Mouse (Mus musculus) layer of hippocampus, adult 18-20 months (tissue): ENCODE measurements around the gene Gm42421. TPM values are rescaled to one million over a fixed set of nuclear protein-coding genes. Genes with fewer than 3 reads are reported as not detected.

Source experiments
- DNase-seq, 2 experiments: peaks; one replicate each; pipeline ENCODE4 v3.0.0; 2022; ENCODE audit warnings: low spot score in 2 of 2
- total RNA-seq, 2 experiments: library from RNA; stranded (reverse); gene quantifications; 2 replicates each; pipeline ENCODE4 v1.2.3; 2021

Gene Gm42421
- total RNA-seq, 2 experiments from 2014 or later: 1.6 TPM

DNA sequence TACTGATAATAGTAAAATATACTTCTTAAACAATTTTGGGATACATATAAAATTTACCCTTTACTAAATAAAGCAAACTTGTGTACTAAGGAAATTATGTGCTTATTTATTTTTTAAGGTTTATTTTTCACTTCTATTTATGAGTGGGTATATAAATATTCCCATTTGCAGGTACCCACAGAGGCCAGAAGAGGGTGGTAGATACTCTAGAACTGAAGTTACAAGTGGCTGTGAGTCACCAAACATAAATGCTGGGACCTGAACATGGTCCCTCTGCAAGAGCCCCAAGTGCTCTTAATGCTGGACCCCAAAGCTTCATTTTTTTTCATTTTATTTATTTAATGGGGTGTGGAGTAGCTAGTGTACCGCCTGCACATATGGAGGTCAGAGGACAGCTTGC, 5.9 kb downstream of the Gm42421 start:
- DNase-seq: no peak

DNA sequence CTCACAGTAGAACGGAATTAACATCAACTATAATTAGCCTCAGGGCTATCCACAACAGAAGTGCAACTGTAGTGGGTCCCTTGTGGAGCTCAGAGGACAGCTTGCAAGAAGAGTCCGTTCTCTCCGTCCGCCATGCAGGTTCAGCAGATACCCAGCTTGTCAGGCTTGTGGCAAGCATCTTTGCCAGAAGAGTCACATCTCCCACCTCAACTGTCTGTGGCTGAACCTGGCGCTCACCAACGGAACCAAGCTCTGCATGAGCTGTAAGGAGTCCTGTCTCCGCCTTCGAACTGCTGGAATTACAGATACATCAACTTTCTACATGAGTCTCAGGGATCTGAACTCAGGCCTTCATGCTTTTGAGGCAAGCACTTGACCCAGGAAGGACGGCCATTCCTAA, 8.2 kb downstream of the Gm42421 start:
- DNase-seq: no peak

- DNase-seq: no peak
Observed at GRCm38 (mm10) chr5:143941588-143941987, 13.6 kb downstream of the Gm42421 start.

DNA sequence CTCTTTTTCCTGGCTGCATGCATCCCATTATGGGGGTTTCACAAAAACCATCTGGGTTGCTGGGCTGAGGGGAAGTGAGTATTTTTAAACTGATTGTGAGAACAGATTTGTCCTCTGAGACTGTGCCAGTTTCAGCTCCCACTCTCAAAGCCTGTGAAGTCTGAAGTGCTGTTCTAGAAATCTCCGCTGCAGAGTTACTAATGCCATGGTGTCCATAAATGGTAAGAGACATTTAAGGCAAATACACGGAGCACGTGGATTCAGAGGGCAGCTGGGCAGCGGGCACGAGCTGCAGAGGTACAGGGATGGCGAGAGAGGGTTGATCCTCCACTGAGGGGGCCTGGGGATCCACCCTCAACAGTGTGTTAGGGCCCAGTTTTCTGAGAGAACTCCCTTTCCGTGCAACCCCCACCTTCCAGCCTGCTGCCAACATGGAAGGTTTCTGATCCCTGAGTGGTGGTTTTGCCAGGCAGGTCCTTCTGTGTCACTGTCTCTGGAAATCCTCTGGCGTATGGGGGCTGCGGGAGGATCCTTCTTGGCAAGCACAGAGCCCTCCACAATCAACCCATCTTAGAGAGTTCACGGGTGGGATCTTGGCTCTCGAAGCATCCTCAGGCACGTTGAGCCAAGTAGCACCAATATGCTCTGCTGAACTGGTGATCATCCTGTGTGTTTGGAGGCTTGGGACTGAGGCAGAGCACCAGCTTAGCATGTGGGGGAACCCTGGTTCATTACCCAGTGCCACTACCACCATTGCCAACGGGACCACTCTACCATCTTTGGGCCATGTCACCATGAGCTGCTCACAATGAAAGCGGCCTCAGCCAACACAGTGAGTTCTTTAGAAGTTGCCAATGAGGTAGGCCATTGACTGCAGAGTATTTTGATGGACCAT, 15.5 kb downstream of the Gm42421 start:
- DNase-seq: peak; percentile 87 to 93

GRCm38 (mm10) chr5:143948361-143948760, 20.4 kb downstream of the Gm42421 start:
- DNase-seq: no peak

GRCm38 (mm10) chr5:143950016-143950415, 22.0 kb downstream of the Gm42421 start:
- DNase-seq: no peak

DNA sequence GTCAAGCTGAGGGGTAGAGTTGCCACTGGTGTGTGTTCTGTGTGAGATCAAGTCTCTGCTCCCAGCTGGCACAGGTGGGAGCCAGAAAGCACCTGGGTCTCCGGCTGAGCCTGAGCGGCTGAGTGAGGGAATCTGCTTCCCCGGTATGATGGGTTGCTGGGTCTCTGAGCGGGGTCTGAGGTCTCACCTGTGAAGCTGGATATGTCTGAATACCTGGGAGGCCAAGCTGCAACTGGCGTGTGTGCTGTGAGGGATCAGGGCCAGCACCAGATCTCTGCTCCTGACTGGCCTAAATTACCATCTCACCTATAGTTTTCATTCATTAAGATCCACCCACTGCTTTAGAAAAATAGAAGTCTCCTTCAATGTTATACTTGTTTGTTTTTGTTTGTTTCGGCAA, 29.1 kb downstream of the Gm42421 start:
- DNase-seq: no peak

DNA sequence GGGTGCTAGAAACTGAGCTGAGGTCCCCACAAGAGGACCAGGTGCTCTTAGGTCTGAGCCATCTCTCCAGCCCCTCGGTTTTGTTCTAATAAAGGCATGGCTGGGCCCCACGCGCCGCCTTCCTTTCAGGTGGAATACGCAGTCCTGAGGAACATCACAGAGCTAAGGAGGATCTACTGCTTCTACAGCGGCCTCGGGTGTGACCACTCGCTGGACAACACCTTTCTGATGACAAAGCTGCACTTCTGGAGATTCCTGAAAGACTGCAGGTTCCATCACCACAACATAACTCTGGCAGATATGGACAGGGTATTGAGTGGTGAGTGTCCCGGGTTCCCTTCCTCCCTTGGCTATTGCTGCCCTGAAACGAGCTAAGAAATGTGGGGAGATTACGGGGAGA, 31.6 kb downstream of the Gm42421 start:
- no peak for DNase-seq

- no peak for DNase-seq
Observed at GRCm38 (mm10) chr5:143961176-143961575, 33.2 kb downstream of the Gm42421 start.

DNA sequence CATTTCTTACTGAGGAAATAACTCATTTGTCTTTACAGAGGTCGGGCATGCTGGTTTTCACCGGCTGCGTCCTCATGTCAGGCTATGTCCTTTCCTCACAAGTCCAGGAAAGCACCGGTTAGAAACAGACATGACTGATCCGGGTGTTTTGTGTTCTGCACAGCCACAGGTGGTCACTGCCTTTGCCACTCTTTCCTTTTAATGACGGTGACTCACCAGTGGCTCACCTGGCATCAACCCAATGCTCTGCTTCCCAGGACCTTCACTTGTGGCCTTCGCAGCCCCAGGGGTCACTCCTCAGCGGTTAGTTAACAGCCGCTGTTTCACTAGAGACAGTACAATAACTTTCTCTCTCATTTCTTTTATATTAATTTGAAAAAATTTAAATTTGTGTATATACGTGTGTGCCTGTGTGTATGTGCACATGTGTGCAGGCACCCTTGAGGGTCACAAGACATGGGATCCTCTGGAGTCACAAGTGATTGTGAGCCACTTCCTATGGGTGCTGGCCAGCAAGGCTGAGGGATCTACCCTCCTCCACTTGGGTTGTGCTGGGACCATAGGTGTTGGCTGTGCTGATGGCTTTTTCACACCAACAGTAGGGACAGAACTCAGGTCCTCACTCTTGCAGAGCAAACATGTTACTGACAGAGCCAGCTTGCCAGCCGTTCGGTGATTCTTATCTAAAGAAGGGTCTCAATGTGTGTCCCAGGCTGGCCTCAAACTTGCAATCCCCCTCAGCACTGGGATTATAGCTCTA, 37.8 kb downstream of the Gm42421 start:
- DNase-seq: no peak

DNA sequence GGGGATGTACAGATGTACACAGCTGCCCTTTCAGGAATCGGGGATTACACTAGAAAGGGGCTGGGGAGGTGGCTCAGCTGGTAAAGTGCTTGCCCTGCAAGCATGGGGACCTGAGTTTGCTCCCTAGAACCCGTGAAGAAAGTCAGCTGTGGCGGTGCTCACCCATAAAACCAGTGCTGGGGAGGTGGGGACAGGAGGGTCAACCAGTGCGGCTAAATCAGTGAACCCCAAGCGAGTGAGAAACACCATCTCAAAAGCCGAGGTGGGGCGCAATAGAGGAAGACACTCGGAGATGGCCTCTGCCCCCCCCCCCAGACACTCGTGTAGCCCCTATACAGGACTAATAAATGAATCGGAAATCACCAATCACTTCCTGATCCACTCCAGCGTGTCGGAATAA, 38.7 kb downstream of the Gm42421 start:
- no peak for DNase-seq

GRCm38 (mm10) chr5:143972628-143973027, 44.7 kb downstream of the Gm42421 start:
- DNase-seq: no peak

DNA sequence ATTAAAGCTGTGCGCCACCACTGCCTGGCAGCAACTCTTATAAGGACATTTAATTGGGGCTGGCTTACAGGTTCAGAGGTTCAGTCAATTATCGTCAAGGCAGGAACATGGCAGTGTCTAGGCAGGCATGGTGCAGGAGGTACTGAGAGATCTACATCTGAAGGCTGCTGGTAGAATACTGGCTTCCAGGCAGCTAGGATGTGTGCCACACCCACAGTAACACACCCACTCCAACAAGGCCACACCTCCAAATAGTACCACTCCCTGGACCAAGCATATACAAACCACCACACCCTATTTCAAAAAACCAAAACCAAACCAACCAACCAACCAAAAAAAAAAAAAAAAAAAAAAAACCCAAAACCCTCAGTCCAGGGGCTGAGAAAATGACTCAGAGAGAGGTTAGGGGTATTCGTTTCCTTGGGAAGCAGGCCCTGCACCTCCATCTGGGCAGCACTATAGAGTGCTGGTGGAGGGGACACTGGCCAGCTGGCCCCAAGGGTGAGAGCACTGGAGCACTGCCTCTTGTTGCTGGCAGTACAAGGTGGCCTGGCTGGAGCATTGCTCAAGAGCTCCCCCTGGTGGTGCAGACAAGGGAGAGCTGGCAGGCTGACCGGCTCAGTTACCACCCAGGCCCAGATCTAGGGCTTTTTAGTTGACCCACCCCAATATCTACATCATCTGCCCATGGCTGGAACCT, 47.1 kb downstream of the Gm42421 start:
- DNase-seq: peak in 1 of 2 experiments; percentile 72

DNA sequence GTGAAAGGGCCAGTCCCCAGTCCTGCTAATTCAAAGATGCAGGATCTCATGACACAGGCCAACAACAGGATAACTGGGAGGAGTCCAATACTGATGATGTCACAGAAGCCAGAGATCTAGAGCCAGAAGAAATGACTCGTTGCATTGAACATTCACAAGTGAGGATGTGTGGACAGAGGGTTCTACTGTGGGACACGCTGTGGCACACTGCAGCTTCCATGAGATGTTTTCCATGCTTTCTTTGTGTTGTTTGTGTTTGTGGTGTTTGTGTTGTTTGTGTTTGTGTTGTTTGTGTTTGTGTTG, 47.6 kb downstream of the Gm42421 start:
- no peak for DNase-seq

GRCm38 (mm10) chr5:143976232-143976631, 48.3 kb downstream of the Gm42421 start:
- DNase-seq: no peak

DNA sequence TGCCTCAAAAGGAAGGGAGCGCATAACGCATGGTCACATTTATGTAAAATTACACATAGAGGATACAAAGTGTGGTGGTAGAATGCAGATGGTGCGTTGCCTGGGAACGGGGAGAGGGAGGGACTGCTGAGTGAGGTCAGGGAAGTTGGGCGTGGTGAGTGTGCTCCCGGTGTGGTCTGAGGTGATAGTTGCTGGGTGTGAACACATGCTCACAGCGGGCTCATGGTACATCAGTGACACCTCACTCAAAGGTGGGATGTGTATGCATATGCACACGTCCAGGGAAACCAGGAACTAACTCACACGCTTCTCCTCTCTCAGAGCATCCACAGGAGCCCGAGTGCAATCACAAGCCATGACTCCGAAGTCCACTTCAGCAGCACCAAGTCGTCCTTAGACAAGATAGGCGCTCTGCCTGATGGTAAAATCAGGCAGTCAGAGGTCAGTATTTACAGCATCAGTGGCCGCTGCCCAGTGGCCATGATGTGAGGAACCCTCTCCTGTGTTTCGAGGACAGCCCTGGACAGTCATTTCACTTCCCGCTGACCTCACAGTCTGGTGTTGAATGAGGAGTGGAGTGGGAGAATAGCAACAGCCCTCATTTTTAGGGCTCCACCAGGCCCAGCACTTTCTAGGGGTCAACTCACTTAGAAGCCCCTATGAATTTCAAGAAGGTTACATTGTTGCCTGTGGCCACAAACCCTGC, 48.9 kb downstream of the Gm42421 start:
- no peak for DNase-seq

- no peak for DNase-seq
Observed at GRCm38 (mm10) chr5:143980858-143981257, 52.9 kb downstream of the Gm42421 start.

DNA sequence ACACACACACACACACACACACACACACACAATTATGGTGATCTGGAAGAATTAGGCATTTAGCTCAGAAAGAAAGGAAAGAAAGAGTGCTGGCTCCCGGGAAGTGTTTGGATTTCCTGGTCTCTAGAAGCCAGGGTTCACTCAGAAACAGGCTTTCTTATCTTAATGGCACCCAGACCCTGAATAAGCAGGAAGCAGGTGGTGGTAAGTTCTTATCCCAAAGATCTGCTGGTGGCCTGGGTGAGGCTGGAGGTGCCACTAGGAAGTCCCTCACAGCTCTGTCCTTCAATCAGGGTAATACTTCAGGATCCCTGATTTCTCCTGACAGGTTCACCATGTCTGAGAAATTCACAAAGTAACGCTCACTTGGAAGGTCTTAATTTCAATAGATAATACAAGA, 54.4 kb downstream of the Gm42421 start:
- no peak for DNase-seq

DNA sequence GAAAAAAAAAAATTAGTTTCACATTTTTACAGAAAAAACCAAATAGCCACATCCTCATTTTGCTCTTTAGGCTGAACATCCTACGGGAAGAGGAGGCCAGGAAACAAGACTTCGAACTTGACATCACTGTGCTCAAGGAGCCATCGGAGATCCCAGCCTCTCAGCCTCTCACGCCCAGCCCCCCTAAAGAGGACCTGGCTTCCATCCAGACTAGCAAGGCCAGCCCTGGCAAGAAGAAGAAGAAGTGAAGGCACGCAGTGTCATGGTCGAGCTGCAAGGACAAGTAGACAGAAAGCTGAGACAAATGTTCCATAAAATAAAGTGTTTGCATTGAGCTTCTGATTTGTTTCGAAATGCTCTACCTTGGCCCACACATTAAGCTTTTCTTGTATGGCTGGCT, 57.4 kb downstream of the Gm42421 start:
- DNase-seq: no peak
